Mouse (Mus musculus) liver, adult 2 months (tissue): ENCODE data around the gene Ccl28. TPM values are rescaled to one million over a fixed set of nuclear protein-coding genes. Genes with fewer than 3 reads are reported as not detected.
"Not testable (repeated sequence)": the region's sequence is repeated elsewhere in the genome, so short reads cannot be mapped to it uniquely, and the experiment has no call there.

Experiments used
- DNase-seq: peaks from one replicate; pipeline ENCODE4 v3.0.0-alpha.2; 2011; ENCODE audit warnings: low read depth, low spot score; ENCODE audit errors: extremely low read depth
- H3K27ac ChIP-seq: fragments of 200-500 bp; replicated peaks from 2 replicates; pipeline ENCODE4 v1.5.1; 2012; ENCODE audit warnings: low read depth, mild to moderate bottlenecking, control low read depth, inconsistent platforms, low read length; ENCODE audit not compliant: insufficient read depth
- H3K27me3 ChIP-seq: fragments of 200-500 bp; 2 replicates; pipeline ENCODE4 v1.6.1; 2012; ENCODE audit warnings: mild to moderate bottlenecking, moderate library complexity, low read length, inconsistent platforms; ENCODE audit not compliant: control insufficient read depth, insufficient read depth
- H3K36me3 ChIP-seq: fragments of 200-500 bp; 2 replicates; pipeline ENCODE4 v1.6.1; 2012; ENCODE audit warnings: low read length, inconsistent platforms; ENCODE audit not compliant: control insufficient read depth, insufficient read depth
- H3K4me1 ChIP-seq: fragments of 200-500 bp; 2 replicates; pipeline ENCODE4 v1.6.1; 2011; ENCODE audit warnings: low read length; ENCODE audit not compliant: control insufficient read depth, insufficient read depth
- H3K4me3 ChIP-seq: fragments of 200-500 bp; 2 replicates; pipeline ENCODE4 v1.5.1; 2011; ENCODE audit warnings: low read depth, mild to moderate bottlenecking, control low read depth, low read length, moderate library complexity; ENCODE audit not compliant: insufficient read depth
- H3K79me2 ChIP-seq: fragments of 200-500 bp; 2 replicates; pipeline ENCODE4 v1.6.1; 2012; ENCODE audit warnings: inconsistent platforms, mild to moderate bottlenecking, low read length, moderate library complexity; ENCODE audit not compliant: control insufficient read depth, insufficient read depth
- H3K9ac ChIP-seq: fragments of 200-500 bp; 2 replicates; pipeline ENCODE4 v1.6.1; 2012; ENCODE audit warnings: low read depth, mild to moderate bottlenecking, control low read depth, inconsistent platforms, low read length
- CTCF ChIP-seq: fragments of 200-500 bp; IDR thresholded peaks from 2 replicates; pipeline ENCODE4 v1.5.1; 2011; ENCODE audit warnings: low read depth, low read length, control low read depth
- POLR2A ChIP-seq: fragments of 200-500 bp; IDR thresholded peaks from 2 replicates; pipeline ENCODE4 v1.6.1; 2011; ENCODE audit warnings: low read length, control low read depth; ENCODE audit not compliant: insufficient read depth; ENCODE audit errors: extremely low read depth
- WGBS: fragments of 180-500 bp; shearing (Covaris S2); methylation state at CpG from one replicate; pipeline ENCODE4 v1.1.7; 2018; 5-methylcytosine and 5-hydroxymethylcytosine counted together
- polyA plus RNA-seq: library from polyadenylated mRNA; depleted of rRNA; stranded (reverse); fragments of >200 nt; gene quantifications from 2 replicates; pipeline ENCODE4 v1.2.3, GENCODE M21; 2012; rRNA removed
- total RNA-seq: library from RNA; depleted of rRNA; stranded (reverse); fragments of >200 nt; gene quantifications from 2 replicates; pipeline ENCODE4 v1.2.3, GENCODE M21; 2014; rRNA removed

Ccl28 gene
- total and polyA plus RNA-seq, 2 experiments = 0.18 TPM; not detected in 1

DNA sequence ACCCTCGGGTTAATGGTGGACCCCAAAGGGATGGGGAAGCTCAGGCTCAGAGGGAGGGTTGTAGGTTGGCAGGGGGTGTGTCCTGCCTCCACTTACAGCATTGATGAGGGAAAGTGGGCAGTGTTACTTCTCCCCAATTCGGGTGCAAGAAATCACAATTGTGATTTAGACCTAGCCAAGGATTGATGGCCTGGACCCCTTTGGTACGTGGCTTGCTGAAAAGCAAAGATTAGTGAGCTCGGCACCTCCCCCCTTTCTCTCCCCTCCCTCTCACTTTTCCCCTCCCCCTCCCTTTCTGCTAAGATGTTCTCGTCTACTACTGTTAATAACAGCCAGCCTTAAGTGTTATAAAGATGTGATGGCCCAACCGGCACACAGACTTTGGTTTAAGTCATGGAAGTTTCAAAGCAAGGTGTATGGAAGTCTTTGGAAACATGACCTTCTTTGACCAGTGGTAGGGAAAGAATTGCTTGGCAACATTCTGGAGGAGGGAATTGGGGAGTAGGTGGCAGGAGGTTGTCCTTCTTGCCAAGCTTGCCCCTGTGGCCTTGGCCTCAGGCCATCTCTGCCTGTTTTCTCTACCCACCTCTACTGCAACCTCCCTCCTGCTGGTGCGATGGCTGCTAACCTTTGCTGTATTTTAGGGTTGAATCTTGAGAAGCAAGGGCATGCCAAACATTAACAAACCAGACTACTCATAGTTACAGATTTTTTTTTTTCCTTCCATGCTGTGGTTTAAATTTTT is 67.4 kb downstream of the Ccl28 start:
- WGBS = 3% methylated on average over 7 of the region's 7 CpGs
- peaks cover 19% of the 10 kb centered on the region; the same call in 1 of the 2 replicates for H3K79me2 ChIP-seq
- peaks cover 3% of the 10 kb centered on the region; the same call in 1 of the 2 replicates for H3K36me3 ChIP-seq
- peak overlapping the region; percentile 89 for H3K27ac ChIP-seq
- H3K9ac ChIP-seq = peak overlapping the region; percentile 89
- no peaks in the 10 kb centered on the region for H3K27me3 ChIP-seq
- H3K4me1 ChIP-seq = peaks cover 19% of the 10 kb centered on the region
- peak; percentile 69 for DNase-seq
- TF ChIP-seq POLR2A (no peak), CTCF (no peak)
- peak overlapping the region; percentile 89 for H3K4me3 ChIP-seq

DNA sequence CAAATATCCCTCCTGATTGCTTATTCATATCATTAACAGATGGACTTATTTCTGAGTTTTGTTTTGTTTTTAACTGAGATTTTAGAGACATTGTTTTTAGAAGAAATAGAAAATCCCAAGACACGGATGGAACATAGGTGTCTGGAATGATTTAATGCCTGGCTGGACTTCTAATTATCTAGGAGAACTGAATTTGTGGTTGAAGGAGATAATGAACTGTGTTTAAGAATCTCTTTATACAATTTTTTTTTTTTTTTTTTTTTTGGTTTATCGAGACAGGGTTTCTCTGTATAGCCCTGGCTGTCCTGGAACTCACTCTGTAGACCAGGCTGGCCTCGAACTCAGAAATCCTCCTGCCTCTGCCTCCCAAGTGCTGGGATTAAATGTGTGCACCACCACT is 68.3 kb downstream of the Ccl28 start:
- H3K4me3 ChIP-seq = peak overlapping the region; percentile 89; the same call in 1 of the 2 replicates
- H3K27ac ChIP-seq, H3K27me3 ChIP-seq, H3K36me3 ChIP-seq, DNase-seq, H3K9ac ChIP-seq: not testable (repeated sequence)
- H3K79me2 ChIP-seq = peaks cover 19% of the 10 kb centered on the region; the same call in 1 of the 2 replicates
- H3K4me1 ChIP-seq = peaks cover 19% of the 10 kb centered on the region
- 46% methylated on average over 3 of the region's 3 CpGs for WGBS

DNA sequence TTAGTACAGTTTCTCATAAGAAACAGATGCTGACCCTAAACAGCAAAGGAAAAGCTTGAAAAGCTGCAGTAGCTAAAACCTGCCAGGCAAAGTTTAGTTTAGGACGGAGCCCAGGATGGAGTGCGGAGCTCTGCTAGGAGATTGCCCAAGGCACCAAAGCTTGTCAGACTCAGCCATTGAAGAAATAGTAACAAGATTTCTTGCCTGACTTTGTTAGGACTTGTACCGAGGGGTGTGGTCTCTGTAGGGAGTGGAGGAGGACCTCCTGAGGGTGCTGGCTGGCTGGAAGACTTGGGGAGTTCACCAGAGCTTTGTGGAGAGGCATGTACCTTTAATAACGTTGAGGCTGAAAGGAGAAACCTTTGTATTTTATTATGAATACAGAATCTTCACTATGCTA is 72.1 kb downstream of the Ccl28 start:
- TF ChIP-seq CTCF = no peak
- TF ChIP-seq POLR2A = no peak
- no peak for DNase-seq
- Histone ChIP-seq H3K4me1 (peaks cover 29% of the 10 kb centered on the region), H3K4me3 (no peak overlapping the region), H3K27me3 (no peaks in the 10 kb centered on the region), H3K36me3 (peaks cover 18% of the 10 kb centered on the region), H3K9ac (no peak overlapping the region), H3K79me2 (peaks cover 15% of the 10 kb centered on the region; the same call in 1 of the 2 replicates), H3K27ac (0 out of 2 replicates have a peak overlapping the region, but pooled peaks have one; percentile 12)
- 63% methylated on average over 4 of the region's 4 CpGs for WGBS

DNA sequence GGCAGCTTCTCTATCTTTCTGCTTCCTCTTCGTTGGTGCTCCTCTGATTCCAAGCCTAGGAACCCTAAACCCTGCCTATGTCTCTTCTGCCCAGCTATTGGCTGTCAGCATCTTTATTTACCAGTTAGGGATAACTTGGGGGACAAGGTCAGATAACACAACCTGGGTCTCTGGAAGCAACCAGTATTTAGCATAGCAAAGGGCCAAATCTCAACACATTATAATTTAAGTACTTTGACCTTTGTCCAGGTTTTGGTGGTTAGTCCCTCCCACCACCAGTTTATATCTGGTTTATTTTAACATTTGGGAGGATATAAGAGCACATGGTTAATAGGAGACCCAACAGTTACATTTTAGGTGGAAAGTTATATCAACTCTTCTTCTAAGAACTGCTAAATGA is 72.9 kb downstream of the Ccl28 start:
- 17% methylated on average over 1 of the region's 1 CpGs for WGBS
- DNase-seq = peak; percentile 81
- H3K79me2 ChIP-seq = peaks cover 8% of the 10 kb centered on the region; the same call in 1 of the 2 replicates
- H3K9ac ChIP-seq = no peak overlapping the region
- no peak overlapping the region for H3K4me3 ChIP-seq
- TF ChIP-seq CTCF = no peak
- no peaks in the 10 kb centered on the region for H3K27me3 ChIP-seq
- H3K36me3 ChIP-seq = peaks cover 23% of the 10 kb centered on the region
- peaks cover 26% of the 10 kb centered on the region for H3K4me1 ChIP-seq
- H3K27ac ChIP-seq = no peak overlapping the region

DNA sequence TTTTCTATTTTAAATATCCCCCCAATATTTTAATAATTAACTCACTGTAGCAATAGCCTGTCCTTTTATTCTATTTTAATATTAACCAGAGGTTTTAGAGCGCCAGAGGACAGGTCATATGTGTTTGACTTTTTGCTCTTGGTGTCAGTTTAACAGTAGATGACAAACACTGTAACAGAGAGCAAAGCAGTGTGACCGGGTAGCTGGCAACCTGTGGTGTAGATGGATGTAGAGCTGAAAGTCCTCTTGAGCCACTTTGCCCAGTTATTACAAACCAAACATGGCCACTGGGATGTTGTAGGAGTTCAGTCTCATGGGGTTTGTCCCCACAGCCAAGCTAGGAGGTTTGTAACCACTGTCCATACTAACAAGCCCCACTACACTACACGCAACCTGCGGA is 74.8 kb downstream of the Ccl28 start:
- H3K4me3 ChIP-seq = no peak overlapping the region
- H3K79me2 ChIP-seq = peaks cover 6% of the 10 kb centered on the region; the same call in 1 of the 2 replicates
- no peak for TF ChIP-seq CTCF
- TF ChIP-seq POLR2A = no peak
- H3K27me3 ChIP-seq = no peaks in the 10 kb centered on the region
- peak; percentile 99 for DNase-seq
- peaks cover 22% of the 10 kb centered on the region for H3K4me1 ChIP-seq
- WGBS = 29% methylated on average over 4 of the region's 4 CpGs
- peaks cover 37% of the 10 kb centered on the region for H3K36me3 ChIP-seq
- H3K9ac ChIP-seq = no peak overlapping the region
- H3K27ac ChIP-seq = no peak overlapping the region; the same call in 1 of the 2 replicates

Other genes with a start within 250 kb of the Ccl28 start
- 40.9 and 51.3 TPM in 2 replicates for gene Paip1, start 195.2 kb upstream of the Ccl28 start, total RNA-seq
- gene Paip1, start 195.2 kb upstream of the Ccl28 start, polyA plus RNA-seq = 11.4 and 12.2 TPM in 2 replicates
- gene 4833420G17Rik, start 161.1 kb upstream of the Ccl28 start, total RNA-seq = 25.9 and 27.1 TPM in 2 replicates
- gene 4833420G17Rik, start 161.1 kb upstream of the Ccl28 start, polyA plus RNA-seq = 5.9 and 13.1 TPM in 2 replicates
- gene Tmem267, start 135.8 kb upstream of the Ccl28 start, total RNA-seq = 13.4 and 14.2 TPM in 2 replicates
- 4.4 and 6.5 TPM in 2 replicates for gene Tmem267, start 135.8 kb upstream of the Ccl28 start, polyA plus RNA-seq
- gene 3110070M22Rik, start 135.4 kb upstream of the Ccl28 start, total RNA-seq = 0.40 and 1.5 TPM in 2 replicates
- gene 3110070M22Rik, start 135.4 kb upstream of the Ccl28 start, polyA plus RNA-seq = 0.16 and 1.1 TPM in 2 replicates
- gene Hmgcs1, start 66.6 kb downstream of the Ccl28 start, total RNA-seq = 350 and 447 TPM in 2 replicates
- gene Hmgcs1, start 66.6 kb downstream of the Ccl28 start, polyA plus RNA-seq = 99.8 and 112 TPM in 2 replicates
- 1.1 and 1.3 TPM in 2 replicates for gene Nim1k, start 132.1 kb downstream of the Ccl28 start, total RNA-seq
- 0.81 and 0.90 TPM in 2 replicates for gene Nim1k, start 132.1 kb downstream of the Ccl28 start, polyA plus RNA-seq
- gene Zfp131, start 167.1 kb downstream of the Ccl28 start, total RNA-seq = 7.9 and 8.5 TPM in 2 replicates
- gene Zfp131, start 167.1 kb downstream of the Ccl28 start, polyA plus RNA-seq = 1.8 and 3.1 TPM in 2 replicates
- gene AF067063, start 206.4 kb downstream of the Ccl28 start, total RNA-seq = not detected in 2 replicates
- gene AF067063, start 206.4 kb downstream of the Ccl28 start, polyA plus RNA-seq = not detected in 2 replicates
- gene D13Ertd608e, start 212.2 kb downstream of the Ccl28 start, total RNA-seq = 0.40 TPM in 1 of 2 replicates, not detected in the other
- 0.40 TPM in 1 of 2 replicates, not detected in the other for gene D13Ertd608e, start 212.2 kb downstream of the Ccl28 start, polyA plus RNA-seq